Mouse (Mus musculus) hindbrain, embryonic 12.5 days (tissue): ENCODE results near the gene Phlda1. TPM values are rescaled to one million over a fixed set of nuclear protein-coding genes. Genes with fewer than 3 reads are reported as not detected.

Source experiments
- polyA plus RNA-seq: library from polyadenylated mRNA; unstranded; fragments of >200 nt; fragmentation: Nextera tagmentation; extraction: Ambion mirVana; gene quantifications from 2 replicates; pipeline ENCODE4 v1.2.1, GENCODE M21; 2016

Phlda1 gene
- polyA plus RNA-seq, 1 experiment from 2014 or later: 42.8 TPM

Other genes starting within 250 kb of the Phlda1 start
- 6.5 and 6.7 TPM in 2 replicates for gene Bbs10, start 207.6 kb upstream of the Phlda1 start, polyA plus RNA-seq
- 265 and 269 TPM in 2 replicates for gene Nap1l1, start 33.1 kb upstream of the Phlda1 start, polyA plus RNA-seq